Mouse (Mus musculus) spleen, adult 2 months (tissue): Measurements from ENCODE around the gene Fkbp6.

Experiments used
- CTCF ChIP-seq: fragments of 200-500 bp; IDR thresholded peaks from 2 replicates; pipeline ENCODE4 v1.5.1; 2011; ENCODE audit warnings: mild to moderate bottlenecking, inconsistent platforms; ENCODE audit not compliant: insufficient read depth, insufficient read length, insufficient replicate concordance; ENCODE audit errors: extremely low read depth
- POLR2A ChIP-seq: fragments of 200-500 bp; IDR thresholded peaks from 2 replicates; pipeline ENCODE4 v1.6.1; 2011; ENCODE audit warnings: low read depth, low read length, inconsistent platforms

- no peak for TF ChIP-seq CTCF
- TF ChIP-seq POLR2A: no peak
These were observed 18.7 kb downstream of the Fkbp6 start for GRCm38 (mm10) chr5:135331161-135331560.
